Mouse (Mus musculus): Measurements from ENCODE around the gene Ndufb2. TPM values are rescaled to one million over a fixed set of nuclear protein-coding genes. Genes with fewer than 3 reads are reported as not detected.

Gene Ndufb2
- 100 to 1,000 TPM; 404 to 454 (median 441) TPM for total RNA-seq (2022)

DNA sequence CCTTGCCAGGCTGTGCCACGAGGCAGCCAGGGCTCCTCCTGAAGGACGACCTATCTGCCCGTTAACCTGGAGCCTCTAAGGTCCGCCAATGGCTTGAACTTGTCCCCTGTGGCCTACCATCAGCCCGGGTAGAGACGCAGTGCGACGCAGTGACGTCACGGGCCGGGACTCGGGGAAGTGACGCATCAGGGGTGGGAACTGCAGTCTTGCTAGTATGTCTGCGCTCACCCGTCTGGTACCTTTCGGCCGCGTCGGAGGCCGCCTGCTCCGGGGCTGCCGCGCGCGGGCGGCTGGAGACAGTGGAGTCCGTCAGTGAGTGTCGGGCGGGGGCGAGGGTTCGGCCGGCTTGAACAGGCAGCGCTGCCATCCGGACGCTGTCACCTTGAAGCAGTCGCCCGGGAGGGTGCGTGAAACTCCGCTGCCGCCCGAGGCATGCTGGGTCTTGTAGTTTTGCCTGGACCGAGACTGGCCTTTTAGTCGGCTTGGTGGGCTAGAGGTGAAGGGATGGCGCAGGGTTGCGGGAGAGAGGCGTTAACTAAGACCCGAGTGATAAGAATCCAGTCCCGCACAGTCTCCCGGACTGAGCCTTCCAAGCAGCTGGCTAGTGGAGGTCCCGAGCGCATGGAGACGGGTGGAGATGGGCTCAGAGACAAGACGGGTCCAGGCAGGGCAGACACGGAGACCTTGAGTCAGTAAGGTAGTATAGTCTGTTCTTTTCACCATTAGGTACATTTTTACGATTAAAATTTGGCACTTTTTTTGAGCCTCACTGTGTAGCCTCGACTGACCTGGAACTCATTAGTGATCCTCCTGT is at the start of gene Ndufb2:
Gene Ndufb2, plus strand, starts transcription at position 174 of the 814 bp plus-strand sequence.
- peak; percentile 89 for DNase-seq (ENCODE audit: low spot score in 2 of 2)

DNA sequence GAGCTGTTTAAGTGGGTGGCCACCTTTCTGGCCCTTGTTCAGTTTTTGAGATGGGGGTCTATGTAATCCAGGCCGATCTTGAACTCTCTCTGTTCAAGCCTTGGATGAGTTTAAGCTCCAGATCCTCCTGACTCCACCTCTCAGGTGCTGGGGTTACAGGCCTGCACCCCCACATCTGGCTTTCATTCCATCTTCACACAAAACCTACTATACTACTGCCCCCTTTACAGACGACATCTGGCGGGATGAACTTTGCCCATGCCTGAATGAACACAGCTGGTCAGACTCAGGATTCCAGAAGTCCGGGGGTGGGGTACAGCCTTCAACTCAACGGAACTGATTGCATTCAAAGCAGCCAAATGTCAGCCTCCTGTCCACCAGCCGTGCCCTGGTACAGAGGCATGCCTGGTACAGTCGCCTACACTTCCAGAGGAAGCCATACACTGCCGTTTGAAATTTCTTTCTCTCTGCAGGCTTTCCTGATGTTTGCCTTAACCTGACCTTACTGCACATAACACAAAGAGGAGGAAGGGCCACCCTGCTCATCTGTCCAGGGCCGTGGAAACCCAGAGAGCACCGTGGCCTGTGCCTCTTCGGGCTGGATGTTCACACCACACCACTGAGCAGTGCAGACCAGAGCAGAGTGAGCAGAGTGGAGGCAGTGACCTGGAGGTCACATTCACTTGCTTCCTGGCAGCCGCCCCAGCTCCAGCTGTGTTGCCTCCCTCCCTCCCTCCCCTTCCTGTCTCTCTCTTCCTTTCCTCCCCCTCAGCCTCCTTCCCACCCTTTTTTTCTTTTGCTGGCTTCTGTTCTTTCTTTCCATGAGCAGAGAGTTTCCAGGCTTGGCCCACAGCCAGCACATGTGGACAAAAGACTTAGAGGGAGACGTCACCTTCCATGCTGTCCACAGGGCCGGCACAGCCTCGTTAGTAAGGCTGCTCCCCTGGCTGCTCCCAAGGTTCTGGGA is 49.5 kb upstream of the Ndufb2 start:
- peak; percentile 68 to 80 for DNase-seq (ENCODE audit: low spot score in 2 of 2)

- DNase-seq (ENCODE audit: low spot score in 2 of 2), result no peak
Observed at GRCm38 (mm10) chr6:39543769-39544420, 48.5 kb upstream of the Ndufb2 start.

DNA sequence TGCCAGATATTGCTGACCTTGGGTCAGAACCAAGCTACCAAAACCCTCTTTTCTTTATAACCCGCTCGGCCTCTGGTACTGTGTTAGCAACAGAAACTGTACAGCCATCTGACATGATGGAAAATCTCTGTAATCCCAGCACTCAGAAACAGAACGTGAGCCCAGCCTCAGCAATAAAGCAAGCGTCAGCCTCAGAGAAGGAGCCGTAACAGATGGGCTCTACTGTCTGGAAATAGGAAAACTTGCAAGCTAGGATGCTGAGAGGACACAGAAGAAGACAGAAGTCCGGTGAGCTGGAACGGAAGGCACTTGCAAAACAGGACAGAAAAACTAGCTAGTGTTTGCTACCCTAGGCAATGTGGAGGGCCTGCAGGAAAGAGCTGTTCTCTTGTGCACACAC is 46.9 kb upstream of the Ndufb2 start:
- no peak for DNase-seq (ENCODE audit: low spot score in 2 of 2)

DNA sequence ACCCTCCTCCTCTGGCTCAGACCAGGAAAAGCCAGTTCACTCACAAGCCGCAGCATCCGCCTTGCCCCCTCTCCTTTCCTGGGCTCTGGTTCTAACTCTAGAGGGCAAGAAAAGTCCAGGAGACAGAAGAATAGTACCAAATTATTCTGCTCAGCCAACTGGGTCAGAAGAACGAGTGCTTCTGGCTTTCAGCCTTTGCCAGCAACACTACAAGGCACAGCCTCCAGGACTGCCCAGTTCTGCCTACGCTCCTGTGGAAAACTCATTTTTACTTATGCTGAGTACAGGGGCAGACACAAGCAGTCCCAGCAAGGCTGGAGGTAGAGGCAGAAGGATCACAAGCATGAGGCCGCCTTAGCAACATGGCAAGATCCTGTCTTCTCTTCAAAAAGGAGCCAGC is 44.3 kb upstream of the Ndufb2 start:
- no peak for DNase-seq (ENCODE audit: low spot score in 2 of 2)

GRCm38 (mm10) chr6:39551981-39552636 is 40.3 kb upstream of the Ndufb2 start:
- no peak for DNase-seq (ENCODE audit: low spot score in 2 of 2)

DNA sequence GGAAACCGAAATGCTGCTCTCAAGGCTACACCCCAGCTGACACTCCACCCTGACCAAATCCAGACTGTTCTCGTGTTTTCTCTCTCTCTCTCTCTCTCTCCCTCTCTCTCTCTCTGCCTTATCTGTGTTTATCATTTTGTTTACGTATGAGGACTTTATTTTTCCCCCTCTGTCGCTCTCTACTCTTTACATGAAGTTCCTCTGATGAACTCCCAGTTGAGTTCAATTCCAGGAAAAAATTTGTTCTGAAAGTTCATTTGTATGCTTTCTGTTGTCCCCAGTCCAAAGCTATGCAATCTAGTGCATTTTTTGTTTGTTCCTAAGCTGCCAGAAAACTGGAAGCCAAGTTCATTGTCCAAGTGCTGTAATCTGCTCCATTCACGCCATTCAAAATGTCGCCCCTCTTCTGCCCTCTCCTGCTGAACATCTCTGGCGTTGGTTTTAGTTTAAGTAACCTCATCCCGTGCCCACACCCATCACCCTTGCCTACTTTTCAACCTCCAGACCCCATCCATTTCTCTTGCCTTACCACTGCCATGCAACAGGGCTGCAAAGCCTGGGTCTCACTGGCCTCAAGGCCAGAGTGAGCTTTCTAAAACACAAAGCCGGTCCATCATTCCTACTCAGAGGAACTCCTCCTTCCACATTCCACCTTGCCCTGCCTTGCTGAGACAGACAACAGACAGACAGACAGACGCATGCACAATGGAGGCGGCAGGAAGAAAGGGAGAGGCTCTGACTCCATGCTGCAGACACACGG is 37.3 kb upstream of the Ndufb2 start:
- no peak for DNase-seq (ENCODE audit: low spot score in 2 of 2)

DNA sequence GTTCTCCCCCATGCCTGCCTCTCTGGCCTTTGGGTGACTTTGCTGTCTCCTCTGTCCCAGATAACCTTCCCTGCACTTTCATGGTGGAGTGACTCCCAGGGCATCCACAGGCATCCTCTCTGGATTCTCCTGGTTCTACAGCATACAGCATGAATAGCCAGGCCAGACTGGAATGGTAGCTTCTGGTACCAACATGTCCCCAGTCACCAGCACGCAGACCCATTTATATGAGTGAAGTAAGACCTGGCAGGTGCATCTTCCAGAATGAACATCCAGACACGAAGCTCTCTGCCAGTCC is 36.8 kb upstream of the Ndufb2 start:
- DNase-seq (ENCODE audit: low spot score in 2 of 2), result no peak

- DNase-seq (ENCODE audit: low spot score in 2 of 2), result peak in 1 of 2 experiments; percentile 8
Observed at GRCm38 (mm10) chr6:39556900-39557659, 35.3 kb upstream of the Ndufb2 start.

- DNase-seq (ENCODE audit: low spot score in 2 of 2), result peak; percentile 65 to 73
Observed at GRCm38 (mm10) chr6:39557723-39558261, 34.6 kb upstream of the Ndufb2 start, which contains the start of gene Dennd2a. Gene Dennd2a (minus strand): TSS chr6:39557867.

GRCm38 (mm10) chr6:39559276-39559939 is 33.0 kb upstream of the Ndufb2 start:
- DNase-seq (ENCODE audit: low spot score in 2 of 2), result no peak

GRCm38 (mm10) chr6:39562166-39563015 is 30.0 kb upstream of the Ndufb2 start:
- peak; percentile 61 to 69 for DNase-seq (ENCODE audit: low spot score in 2 of 2)

DNA sequence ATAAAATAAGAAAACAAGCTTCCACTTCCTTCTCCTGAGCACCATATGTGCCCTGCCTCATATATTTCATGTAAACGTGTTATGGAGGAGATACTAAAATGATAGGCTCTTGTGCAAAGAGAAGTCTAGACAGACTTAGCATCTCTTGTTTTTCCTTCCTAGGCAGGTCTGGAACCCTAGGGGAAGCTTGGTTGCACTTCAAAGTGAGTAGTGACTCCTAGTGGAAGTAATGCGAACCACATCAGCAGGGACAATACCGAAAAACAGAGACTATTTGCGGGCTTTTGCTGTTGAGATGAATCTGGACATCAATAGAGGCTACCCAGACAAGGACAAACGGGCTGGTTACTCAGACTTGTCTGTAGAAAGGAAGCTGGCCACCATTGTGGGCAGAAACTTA is 24.8 kb upstream of the Ndufb2 start:
- no peak for DNase-seq (ENCODE audit: low spot score in 2 of 2)

GRCm38 (mm10) chr6:39570426-39570825 is 21.9 kb upstream of the Ndufb2 start:
- no peak for DNase-seq (ENCODE audit: low spot score in 2 of 2)

DNA sequence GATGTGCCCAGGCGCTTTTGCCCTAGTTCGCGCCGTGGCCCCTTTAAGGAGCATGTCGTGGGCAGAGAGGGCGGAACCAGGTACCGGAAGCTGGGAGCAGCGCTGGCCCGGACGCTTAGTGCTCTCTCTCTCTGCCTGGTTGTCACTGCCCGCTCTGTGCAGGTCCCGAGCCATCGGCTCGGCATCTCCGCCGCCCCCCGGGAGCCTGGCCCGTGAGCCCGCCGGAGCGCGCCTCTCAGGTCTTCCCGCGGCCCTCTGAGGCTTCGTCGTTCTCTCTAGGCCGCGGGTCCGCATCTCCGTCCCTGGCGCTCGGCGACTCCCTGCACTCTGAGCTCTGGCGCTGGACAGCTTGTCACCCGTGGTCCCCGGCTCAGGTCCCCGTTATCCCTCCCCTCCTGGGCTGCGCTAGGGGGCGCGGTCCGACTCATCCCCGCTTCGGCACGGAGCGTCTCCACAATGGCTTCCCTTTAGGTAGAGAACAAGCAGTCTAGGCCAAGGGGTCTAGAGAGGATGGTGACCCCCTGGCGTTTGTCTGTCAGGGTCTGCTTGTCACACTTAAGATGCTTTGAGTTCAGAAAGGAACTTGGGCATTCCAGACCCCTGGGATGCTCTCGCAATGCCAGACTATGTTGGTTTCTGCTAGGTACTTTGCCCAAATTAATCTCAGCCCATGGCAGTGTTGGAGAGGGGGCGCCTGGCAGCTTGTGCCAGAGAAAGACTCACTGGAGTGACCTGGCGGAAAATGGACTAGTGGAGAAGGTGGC is 18.4 kb upstream of the Ndufb2 start, which contains the start of gene Adck2:
Gene Adck2, plus strand, starts transcription at position 83 of the 764 bp plus-strand sequence.
- peak; percentile 42 to 52 for DNase-seq (ENCODE audit: low spot score in 2 of 2)

DNA sequence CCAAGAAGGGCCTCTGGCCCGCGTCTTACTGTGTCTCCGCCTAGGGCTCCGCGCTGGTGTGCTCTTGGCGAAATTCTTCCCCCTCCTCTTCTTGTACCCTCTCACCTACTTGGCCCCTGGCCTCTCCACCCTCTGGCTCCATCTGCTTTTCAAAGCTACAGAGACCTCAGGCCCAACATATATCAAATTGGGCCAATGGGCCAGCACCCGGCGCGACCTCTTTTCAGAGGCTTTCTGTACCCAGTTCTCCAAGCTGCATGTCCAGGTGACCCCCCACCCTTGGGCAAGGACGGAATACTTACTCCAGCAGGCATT is 17.9 kb upstream of the Ndufb2 start:
- no peak for DNase-seq (ENCODE audit: low spot score in 2 of 2)

DNA sequence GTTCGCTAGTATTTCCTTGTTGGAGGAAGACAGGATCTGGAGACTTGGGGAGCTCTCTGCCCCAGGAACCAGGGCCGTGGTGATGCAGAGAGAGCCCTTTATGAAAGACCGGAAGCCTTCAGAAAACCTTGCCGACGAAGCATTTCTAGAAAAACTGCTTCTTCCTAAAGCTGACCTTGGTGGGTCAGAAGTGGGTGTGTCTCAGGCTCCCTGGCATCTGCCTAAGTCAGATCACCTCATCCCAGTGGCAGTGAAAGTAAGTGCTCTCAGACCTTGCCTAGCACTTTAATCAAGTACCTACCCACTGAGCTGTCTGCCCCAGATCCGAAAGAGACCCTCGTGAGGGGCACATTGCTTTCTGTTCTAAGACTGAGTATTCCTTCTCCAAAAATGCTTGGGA is 17.4 kb upstream of the Ndufb2 start:
- no peak for DNase-seq (ENCODE audit: low spot score in 2 of 2)
